In the genomic region with DNA sequence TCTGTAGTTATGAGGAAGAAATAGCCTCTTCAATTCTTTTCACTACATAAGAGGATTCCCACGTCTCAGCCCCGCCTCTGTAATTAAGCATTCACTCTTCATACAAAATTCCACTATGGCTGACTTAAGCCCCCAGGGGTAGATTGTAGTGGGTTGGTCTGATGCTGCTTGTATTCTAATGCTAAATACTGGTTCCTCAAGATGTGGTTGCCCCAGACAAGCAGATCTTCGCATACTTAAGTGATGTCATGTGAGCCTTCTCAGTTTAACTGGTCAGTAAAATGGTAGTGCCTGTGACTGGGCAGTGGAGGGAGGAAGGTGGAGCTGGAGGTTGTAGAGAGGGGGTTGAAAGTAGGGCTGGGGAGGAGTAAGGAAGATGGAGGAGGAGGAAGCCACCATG, we compare ENCODE assay signal across 25 mouse cellular contexts. TPM values are rescaled to one million over a fixed set of nuclear protein-coding genes. Genes with fewer than 3 reads are reported as not detected.
DNase-seq lines count a peak whose midpoint lies in the region; ATAC-seq lines count a peak whose summit lies in the region.
"Had no signal": no experiment of that assay in that cellular context is flagged by ENCODE, and none has a peak within 500 bp of the region (broad histone marks: within the 10 kb centered on the region; RNA-seq: fewer than 3 reads in every experiment).

No protein-coding gene starts in this region.

- no peaks in the 10 kb centered on the region for H3K27me3 ChIP-seq in midbrain, embryonic 11.5 days (ENCODE audit: control insufficient read depth, insufficient read depth, low read length)
- H3K27me3 ChIP-seq in midbrain, embryonic 13.5 days: no peaks in the 10 kb centered on the region
- H3K27me3 ChIP-seq: CH12.LX; embryonic facial prominence, embryonic 12.5 days; forebrain, embryonic 15.5 days had no signal

- 0 out of 2 replicates have a peak, but pooled peaks cover 3% of the 10 kb centered on the region for H3K4me1 ChIP-seq in midbrain, embryonic 11.5 days (ENCODE audit: control insufficient read depth, insufficient read depth, low read length)
- peaks cover 4% of the 10 kb centered on the region; the same call in 1 of the 2 replicates for H3K4me1 ChIP-seq in midbrain, embryonic 13.5 days (replicated peaks)
- H3K4me1 ChIP-seq: embryonic facial prominence, embryonic 12.5 days; forebrain, embryonic 13.5 days had no signal

- no peak overlapping the region for H3K4me3 ChIP-seq in midbrain, embryonic 11.5 days (ENCODE audit: low read depth, low read length)
- H3K4me3 ChIP-seq in midbrain, embryonic 13.5 days (replicated peaks): no peak overlapping the region
- H3K4me3 ChIP-seq: embryonic facial prominence, embryonic 10.5 days; embryonic facial prominence, embryonic 12.5 days; forebrain, embryonic 13.5 days; forebrain, embryonic 15.5 days had no signal

- 36% methylated on average over 3 of the region's 3 CpGs for WGBS in midbrain, embryonic 11.5 days
- WGBS in midbrain, embryonic 13.5 days: 31% methylated on average over 3 of the region's 3 CpGs

- no peaks in the 10 kb centered on the region for H3K9me3 ChIP-seq in midbrain, embryonic 11.5 days (ENCODE audit: control insufficient read depth, low read length)
- H3K9me3 ChIP-seq in midbrain, embryonic 13.5 days: no peaks in the 10 kb centered on the region
- H3K9me3 ChIP-seq: embryonic facial prominence, embryonic 10.5 days; embryonic facial prominence, embryonic 12.5 days; forebrain, embryonic 13.5 days; forebrain, embryonic 15.5 days; G1E had no signal

- no peak overlapping the region for H3K4me2 ChIP-seq in midbrain, embryonic 11.5 days
- H3K4me2 ChIP-seq in midbrain, embryonic 13.5 days (replicated peaks): no peak overlapping the region
- H3K4me2 ChIP-seq: embryonic facial prominence, embryonic 12.5 days; forebrain, embryonic 13.5 days; forebrain, embryonic 15.5 days had no signal

- H3K36me3 ChIP-seq in midbrain, embryonic 11.5 days (ENCODE audit: control insufficient read depth, insufficient read depth, low read length): no peaks in the 10 kb centered on the region
- no peaks in the 10 kb centered on the region for H3K36me3 ChIP-seq in midbrain, embryonic 13.5 days
- H3K36me3 ChIP-seq: embryonic facial prominence, embryonic 10.5 days; embryonic facial prominence, embryonic 12.5 days; forebrain, embryonic 15.5 days; G1E had no signal

- DNase-seq in midbrain, embryonic 11.5 days (ENCODE audit: low spot score, missing footprints): no peak
- DNase-seq in ES-CJ7 (ENCODE audit: low read depth, low spot score) (peak; percentile 85), R1 (ENCODE audit: low read depth, low spot score) (peak; percentile 69), ZHBTc4 (ENCODE audit: low read depth, low spot score) (peak; percentile 86)
- no peak for DNase-seq in layer of hippocampus, adult 9-10 months (ENCODE audit: low spot score)
- no peak for DNase-seq in left cerebral cortex, adult 18-20 months (ENCODE audit: low spot score in 2 of 2)
- DNase-seq: adrenal gland, adult 2 months; adrenal gland, postnatal 10 days; adrenal gland, postnatal 25 days; B cell, adult 2 months; cerebellum, adult 11-12 months; cerebellum, adult 2 months; cerebellum, adult 9-10 months; cerebellum, postnatal 10 days; cerebellum, postnatal 25 days; forebrain, postnatal 0 days had no signal

- H3K27ac ChIP-seq in midbrain, embryonic 11.5 days (ENCODE audit: low read depth, low read length): no peak overlapping the region
- H3K27ac ChIP-seq in midbrain, embryonic 13.5 days: no peak overlapping the region
- H3K27ac ChIP-seq: embryonic facial prominence, embryonic 10.5 days; embryonic facial prominence, embryonic 12.5 days; forebrain, embryonic 13.5 days; forebrain, embryonic 15.5 days had no signal

- ATAC-seq in midbrain, embryonic 11.5 days (ENCODE audit: low FRiP score): peak; percentile 16; the same call in 1 of the 2 replicates
- ATAC-seq in midbrain, embryonic 13.5 days: no peak
- ATAC-seq: CD4-positive, CD25-positive, alpha-beta regulatory T cell, adult 4 months; forebrain, embryonic 13.5 days; forebrain, embryonic 15.5 days; forebrain, postnatal 0 days; Patski had no signal

- H3K9ac ChIP-seq in midbrain, embryonic 11.5 days (ENCODE audit: low read length): no peak overlapping the region
- H3K9ac ChIP-seq in midbrain, embryonic 13.5 days (replicated peaks): no peak overlapping the region
- H3K9ac ChIP-seq: embryonic facial prominence, embryonic 12.5 days; forebrain, embryonic 13.5 days; forebrain, embryonic 15.5 days; forebrain, postnatal 0 days had no signal

RNA-seq across cellular contexts. Expression of a gene that starts 13.3 kb away (rescaled TPM):
- 10.1 TPM in 2 replicates for polyA plus RNA-seq in midbrain, embryonic 11.5 days (2014; fragmentation: Nextera tagmentation; extraction: Ambion mirVana)
- 4.9 TPM in 2 replicates for polyA plus RNA-seq in midbrain, embryonic 13.5 days (2015; fragmentation: Nextera tagmentation; extraction: Ambion mirVana)
- total RNA-seq in left cerebral cortex, adult 18-20 months (2021): 10 to 100 TPM in 1 of 2 experiments, 1 to 10 TPM in 1; 7.7 to 11.6 TPM

Comparison
In these comparisons a context has a peak if more than half of its experiments do, and no peak if none do; other contexts are left out.
1. DNase-seq: peak in ES-CJ7 (single experiment), R1 (single experiment) and ZHBTc4 (single experiment); none in midbrain, embryonic 11.5 days (single experiment), layer of hippocampus, adult 9-10 months (single experiment) and left cerebral cortex, adult 18-20 months (0 of 2).